Mouse (Mus musculus): Measurements from ENCODE around the gene Padi4. TPM values are rescaled to one million over a fixed set of nuclear protein-coding genes. Genes with fewer than 3 reads are reported as not detected.

The Padi4 gene
- polyA plus RNA-seq, 1 experiment: 0.48 TPM

DNA sequence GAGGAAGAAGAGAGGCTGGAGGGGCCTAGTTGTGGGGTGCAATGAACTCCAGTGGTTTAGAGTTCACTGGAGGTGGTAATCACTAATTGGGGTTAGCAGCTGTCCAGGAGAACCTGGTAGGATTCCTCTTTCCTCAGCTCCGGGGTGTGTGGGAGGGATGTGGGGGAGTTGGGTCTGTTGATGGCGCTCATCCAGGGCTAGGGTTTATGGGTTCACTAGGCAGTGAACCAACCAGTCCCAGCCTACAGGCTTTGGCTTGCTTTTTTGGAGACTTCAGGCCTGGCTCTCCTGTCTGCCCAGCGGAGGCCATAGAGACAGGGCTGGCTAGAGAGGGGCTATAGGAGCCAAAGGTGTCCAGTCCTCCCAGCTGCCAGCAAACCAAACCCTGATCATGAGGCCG, 15.9 kb upstream of the Padi4 start:
- 86% methylated on average over 4 of the region's 4 CpGs for whole genome bisulfite sequencing
- no peak for DNase-seq (ENCODE audit: low read depth, low spot score)

GRCm38 (mm10) chr4:140788983-140789382, 14.9 kb upstream of the Padi4 start:
- 55% methylated on average over 6 of the region's 6 CpGs for WGBS
- no peak for DNase-seq (ENCODE audit: low read depth, low spot score)

DNA sequence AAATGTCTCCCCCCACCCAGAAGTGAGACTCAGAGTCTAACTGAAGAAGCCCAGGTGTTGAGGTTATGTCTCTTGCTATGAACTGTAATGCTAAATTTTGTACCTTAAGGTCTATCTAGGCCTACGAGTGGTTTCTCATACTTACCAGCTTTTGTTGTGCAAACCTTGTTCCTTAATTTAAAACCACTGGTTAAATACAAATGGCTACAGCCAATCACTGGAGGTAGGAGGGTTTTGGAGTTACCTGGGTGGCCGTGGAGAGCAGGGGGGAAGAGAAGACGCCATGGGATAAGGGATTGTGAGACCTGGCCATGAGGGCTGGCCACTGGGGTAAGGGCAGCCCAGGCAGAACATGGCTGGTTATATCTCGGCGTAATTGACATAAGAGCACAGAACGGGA, 14.2 kb upstream of the Padi4 start:
- WGBS: 78% methylated on average over 6 of the region's 6 CpGs
- no peak for DNase-seq (ENCODE audit: low read depth, low spot score)

DNA sequence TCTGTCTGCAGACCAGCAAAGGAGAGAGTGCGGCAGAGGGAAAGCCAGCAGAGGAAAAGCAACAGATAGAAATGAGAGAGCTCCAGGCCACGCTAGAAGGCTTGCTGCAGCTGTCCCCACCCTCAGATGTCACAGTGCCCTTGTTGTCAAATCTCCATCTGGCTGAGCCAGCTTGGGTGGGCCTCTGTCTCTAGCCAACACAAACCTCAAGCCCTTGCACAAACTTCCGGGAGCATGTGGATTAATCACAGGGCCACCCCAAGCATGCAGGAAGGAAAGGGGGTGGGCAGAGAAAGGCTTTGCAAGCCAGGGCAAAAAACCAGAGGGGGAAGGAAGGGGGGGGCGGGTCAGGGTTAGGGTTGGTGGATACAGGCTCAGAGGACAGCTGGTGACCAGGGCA, 13.4 kb upstream of the Padi4 start:
- no peak for DNase-seq (ENCODE audit: low read depth, low spot score)
- WGBS: 52% methylated on average over 4 of the region's 4 CpGs

DNA sequence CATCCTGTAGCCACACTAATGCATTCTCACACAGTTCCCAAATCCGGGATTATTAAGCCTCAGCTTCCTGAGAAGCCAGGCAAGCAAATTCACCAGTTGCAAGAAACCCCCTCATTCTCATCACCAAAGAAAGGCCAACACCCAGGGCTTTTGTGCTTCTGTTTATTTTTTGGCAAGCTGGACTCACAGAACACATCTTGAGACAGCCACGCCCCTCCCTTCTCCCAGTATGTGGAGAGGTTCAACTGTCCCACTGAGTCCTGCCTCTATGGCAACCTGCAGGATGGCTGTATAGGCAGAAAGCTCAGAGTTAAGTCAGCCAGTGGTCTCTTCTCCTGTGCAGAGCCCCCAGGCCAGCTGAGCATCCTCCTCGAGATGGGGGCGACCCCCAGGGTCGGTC, 11.2 kb upstream of the Padi4 start:
- WGBS: 84% methylated on average over 5 of the region's 5 CpGs

GRCm38 (mm10) chr4:140784292-140784945, 10.4 kb upstream of the Padi4 start:
- WGBS: 93% methylated on average over 9 of the region's 9 CpGs
- DNase-seq (ENCODE audit: low read depth, low spot score): no peak

More for the DNA sequence above, 11.2 kb upstream of the Padi4 start:
- no peak for DNase-seq (ENCODE audit: low read depth, low spot score)

GRCm38 (mm10) chr4:140782821-140783220, 8.8 kb upstream of the Padi4 start:
- WGBS: 84% methylated on average over 9 of the region's 9 CpGs
- no peak for DNase-seq (ENCODE audit: low read depth, low spot score)

DNA sequence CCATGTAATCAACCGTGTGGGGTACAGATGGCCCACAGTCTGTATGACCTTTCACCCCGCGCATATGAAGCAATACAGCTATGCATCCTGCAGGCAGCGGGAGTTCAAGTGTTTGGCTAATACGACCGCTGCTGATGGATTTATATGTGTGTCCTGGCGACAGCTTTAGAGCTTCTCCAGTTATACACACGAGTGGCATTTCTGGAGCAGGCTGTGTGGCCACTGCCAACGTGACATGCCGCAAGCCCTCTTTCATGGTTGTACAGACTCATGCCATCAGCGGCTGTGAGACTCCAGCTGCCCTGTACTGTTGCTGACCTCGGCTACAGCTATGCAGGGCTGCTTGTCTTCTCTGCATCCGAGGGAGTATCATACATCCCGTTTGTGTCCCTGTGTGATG, 6.5 kb upstream of the Padi4 start:
- 57% methylated on average over 14 of the region's 14 CpGs for WGBS
- DNase-seq (ENCODE audit: low read depth, low spot score): no peak

- WGBS: 27% methylated on average over 19 of the region's 19 CpGs
- DNase-seq (ENCODE audit: low read depth, low spot score): no peak
These were observed 5.9 kb upstream of the Padi4 start for GRCm38 (mm10) chr4:140779803-140780397.

DNA sequence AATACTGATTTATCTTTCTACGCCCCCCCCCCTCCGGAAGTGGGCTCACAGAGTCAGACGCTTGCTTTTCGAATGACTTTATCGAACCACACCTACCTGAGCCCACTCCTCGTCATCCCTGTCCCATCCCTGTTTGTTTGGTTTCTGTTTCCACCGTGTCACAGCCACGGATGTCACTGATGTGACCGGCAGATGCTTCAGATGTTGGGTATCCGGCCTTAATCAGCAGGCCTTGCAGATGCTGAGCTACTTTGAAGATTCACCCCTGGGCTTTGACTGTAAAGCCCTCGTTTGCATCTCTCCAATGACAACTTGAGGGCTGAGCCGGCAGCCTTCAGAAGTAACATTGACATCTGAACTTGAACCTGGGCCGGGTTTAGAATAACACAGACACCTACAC, 2.6 kb upstream of the Padi4 start:
- no peak for DNase-seq (ENCODE audit: low read depth, low spot score)
- 71% methylated on average over 13 of the region's 13 CpGs for WGBS

GRCm38 (mm10) chr4:140775876-140776275, 1.8 kb upstream of the Padi4 start:
- DNase-seq (ENCODE audit: low read depth, low spot score): no peak
- 77% methylated on average over 10 of the region's 10 CpGs for WGBS

GRCm38 (mm10) chr4:140774893-140775292, 857 bp upstream of the Padi4 start:
- DNase-seq (ENCODE audit: low read depth, low spot score): no peak
- 60% methylated on average over 9 of the region's 9 CpGs for WGBS

GRCm38 (mm10) chr4:140771091-140771490, 2.9 kb downstream of the Padi4 start:
- DNase-seq (ENCODE audit: low read depth, low spot score): no peak
- 13% methylated on average over 4 of the region's 4 CpGs for WGBS

DNA sequence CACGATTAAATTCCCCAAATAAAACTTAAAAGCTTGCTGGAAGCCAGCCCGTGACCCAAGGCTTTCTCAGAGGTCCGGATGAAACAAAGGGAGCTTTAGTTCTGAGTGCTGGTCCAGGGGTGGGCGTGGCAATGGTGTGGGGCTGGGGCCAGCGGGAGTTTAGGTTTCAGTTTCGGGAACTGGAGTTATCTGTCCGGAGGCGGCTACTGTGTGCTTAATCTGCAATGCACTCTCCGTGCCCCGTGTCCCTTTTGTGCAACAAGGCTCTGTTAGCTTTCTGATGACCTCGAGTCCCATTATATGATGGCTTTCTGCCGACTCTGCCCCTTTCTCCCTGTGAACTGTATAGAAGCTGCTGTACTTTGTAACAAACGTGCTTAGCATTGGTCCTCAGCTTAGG, 3.6 kb downstream of the Padi4 start:
- DNase-seq (ENCODE audit: low read depth, low spot score): no peak

DNA sequence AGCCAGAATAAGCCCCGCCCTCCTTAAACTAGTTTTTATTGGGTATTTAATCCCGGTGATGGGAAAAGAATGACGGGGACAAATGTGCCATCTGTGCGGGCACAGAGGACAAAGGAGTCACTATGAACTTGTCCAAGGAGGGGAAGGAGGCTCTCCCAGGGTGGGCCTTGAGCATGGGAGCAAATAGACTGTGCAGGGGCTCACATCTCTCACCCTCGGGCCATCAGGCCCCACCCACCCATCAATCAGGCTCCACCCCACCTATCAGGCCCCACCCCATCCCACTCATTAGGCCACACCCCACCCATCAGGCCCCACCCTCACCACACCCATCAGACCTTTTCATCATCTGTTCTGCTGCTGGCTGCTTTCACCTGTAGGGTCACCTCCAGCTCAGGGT, 5.1 kb downstream of the Padi4 start:
- no peak for DNase-seq (ENCODE audit: low read depth, low spot score)
- 66% methylated on average over 5 of the region's 5 CpGs for WGBS

More for the DNA sequence above, 3.6 kb downstream of the Padi4 start:
- WGBS: 2% methylated on average over 13 of the region's 13 CpGs

- WGBS: 62% methylated on average over 3 of the region's 3 CpGs
- no peak for DNase-seq (ENCODE audit: low read depth, low spot score)
These were observed 8.1 kb downstream of the Padi4 start for GRCm38 (mm10) chr4:140765936-140766335.

DNA sequence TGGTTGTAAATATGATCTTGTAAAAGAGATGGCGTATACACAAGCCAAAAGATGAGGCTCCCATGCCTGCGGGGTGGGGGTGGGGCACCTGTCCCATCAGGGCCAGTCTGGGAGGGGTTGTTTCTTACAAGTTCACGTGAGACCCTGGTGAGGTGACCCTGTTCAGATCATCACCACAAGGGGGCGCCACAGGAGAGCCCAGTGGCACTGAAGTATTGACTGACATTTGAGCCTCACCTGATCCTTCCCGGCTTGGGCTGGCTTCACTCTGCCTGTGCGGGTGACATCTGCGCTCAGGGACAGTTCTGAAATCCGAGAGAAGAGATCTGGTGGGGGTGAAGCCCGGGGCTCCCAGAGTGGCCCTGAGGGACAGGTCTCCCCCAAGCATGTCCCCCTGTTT, 10.9 kb downstream of the Padi4 start:
- 14% methylated on average over 9 of the region's 9 CpGs for WGBS
- no peak for DNase-seq (ENCODE audit: low read depth, low spot score)

GRCm38 (mm10) chr4:140761601-140762000, 12.4 kb downstream of the Padi4 start:
- DNase-seq (ENCODE audit: low read depth, low spot score): no peak
- WGBS: 84% methylated on average over 7 of the region's 7 CpGs

DNA sequence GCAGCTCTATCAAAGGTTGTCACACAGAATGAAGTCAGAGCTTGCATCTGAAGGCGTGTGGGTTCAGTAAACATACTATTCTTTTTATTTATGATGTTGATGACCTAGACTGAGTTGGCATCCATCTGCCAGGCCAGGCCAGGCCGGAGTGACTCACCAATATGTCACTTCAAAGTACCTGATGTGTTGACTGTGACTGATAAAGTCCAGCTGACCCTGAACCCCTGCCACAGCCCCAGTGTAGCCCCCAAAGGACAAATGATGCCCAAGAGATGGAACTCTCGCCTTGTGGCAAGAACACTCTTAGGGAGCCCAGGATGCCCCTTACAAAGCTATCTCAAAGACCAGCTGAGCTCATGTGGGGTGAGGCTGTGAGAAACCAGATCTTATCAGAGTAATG, 18.2 kb downstream of the Padi4 start:
- 61% methylated on average over 3 of the region's 3 CpGs for WGBS
- no peak for DNase-seq (ENCODE audit: low read depth, low spot score)

DNA sequence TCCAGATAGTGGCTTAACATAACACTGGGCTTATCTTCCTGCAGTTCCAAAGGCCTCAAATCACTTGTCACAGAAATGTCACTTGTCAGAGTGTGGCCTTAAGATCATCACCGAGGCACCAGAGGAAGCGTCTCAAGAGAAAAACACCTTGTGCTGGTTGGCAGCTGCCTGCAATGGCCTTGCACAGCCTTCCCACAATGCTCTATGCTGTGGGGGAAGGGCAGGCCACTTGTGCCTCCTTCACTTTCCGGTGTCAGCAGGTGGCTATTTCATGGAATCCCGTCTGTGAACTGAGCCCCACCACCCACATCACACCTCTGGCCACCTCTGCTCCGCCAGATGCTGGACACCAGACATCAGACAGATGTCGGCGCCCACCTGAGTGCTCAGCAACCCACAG, 20.7 kb downstream of the Padi4 start:
- no peak for DNase-seq (ENCODE audit: low read depth, low spot score)
- WGBS: 67% methylated on average over 7 of the region's 7 CpGs

DNA sequence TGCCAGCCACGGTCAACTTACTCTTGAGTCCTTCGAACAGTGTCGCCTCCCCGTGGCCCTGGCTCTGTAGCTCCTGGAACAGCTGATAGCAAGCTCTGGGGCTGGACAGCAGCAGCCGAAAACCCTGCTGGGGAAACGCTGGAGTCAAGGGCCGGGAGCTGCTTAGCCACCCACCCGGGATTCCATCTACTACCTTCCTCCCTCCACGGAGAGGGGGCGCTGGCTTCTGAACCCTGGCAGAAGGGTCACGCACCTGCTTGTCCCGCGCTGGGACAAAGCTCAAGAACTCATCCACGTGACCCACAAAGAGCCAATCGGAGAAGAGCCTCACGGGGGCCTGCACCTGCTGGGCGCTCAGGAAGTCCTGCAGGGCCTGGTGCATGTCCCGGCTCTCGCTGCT, 23.7 kb downstream of the Padi4 start:
- peak; percentile 39 for DNase-seq (ENCODE audit: low read depth, low spot score)
- 12% methylated on average over 19 of the region's 19 CpGs for WGBS

- WGBS: 28% methylated on average over 12 of the region's 12 CpGs
These were observed 26.1 kb downstream of the Padi4 start for GRCm38 (mm10) chr4:140747978-140748377.

More at GRCm38 (mm10) chr4:140747978-140748377, 26.1 kb downstream of the Padi4 start:
- DNase-seq (ENCODE audit: low read depth, low spot score): no peak
